Mouse (Mus musculus) stomach, postnatal 0 days (tissue): ENCODE data around the gene Hyal1. TPM values are rescaled to one million over a fixed set of nuclear protein-coding genes. Genes with fewer than 3 reads are reported as not detected.
"Not testable (repeated sequence)": the region's sequence is repeated elsewhere in the genome, so short reads cannot be mapped to it uniquely, and the experiment has no call there.

Experiments used
- ATAC-seq: fragments of 200-750 bp; cut with Nextera tagmentation; 2 replicates; pipeline ENCODE4 v1.8.0; 2017; ENCODE audit not compliant: low FRiP score, low TSS enrichment
- DNase-seq: peaks from one replicate; pipeline ENCODE4 v3.0.0-alpha.2; 2016; ENCODE audit warnings: low spot score
- H3K27ac ChIP-seq: fragments of 300-500 bp; sonication (generic); replicated peaks from 2 replicates; pipeline ENCODE4 v1.5.1; 2014; ENCODE audit warnings: mild to moderate bottlenecking, control low read depth
- H3K27me3 ChIP-seq: fragments of 300-500 bp; sonication (generic); 2 replicates; pipeline ENCODE4 v1.6.1; 2014; ENCODE audit warnings: low read length; ENCODE audit not compliant: control insufficient read depth, insufficient read depth
- H3K36me3 ChIP-seq: fragments of 300-500 bp; sonication (generic); 2 replicates; pipeline ENCODE4 v1.6.1; 2014; ENCODE audit warnings: low read length, mixed read lengths; ENCODE audit not compliant: control insufficient read depth, insufficient read depth
- H3K4me1 ChIP-seq: fragments of 300-500 bp; sonication (generic); replicated peaks from 2 replicates; pipeline ENCODE4 v1.6.1; 2014; ENCODE audit warnings: antibody characterized with exemption; ENCODE audit not compliant: control insufficient read depth, insufficient read depth
- H3K4me2 ChIP-seq: fragments of 300-500 bp; sonication (generic); replicated peaks from 2 replicates; pipeline ENCODE4 v1.6.1; 2014; ENCODE audit warnings: low read depth, mild to moderate bottlenecking, control low read depth, moderate library complexity
- H3K4me3 ChIP-seq: fragments of 300-500 bp; sonication (generic); 2 replicates; pipeline ENCODE4 v1.5.1; 2014; ENCODE audit warnings: low read depth, low read length, control low read depth
- H3K9ac ChIP-seq: fragments of 300-500 bp; sonication (generic); 2 replicates; pipeline ENCODE4 v1.6.1; 2014; ENCODE audit warnings: mild to moderate bottlenecking, low read length, control low read depth, mixed read lengths
- H3K9me3 ChIP-seq: fragments of 300-500 bp; sonication (generic); 2 replicates; pipeline ENCODE4 v1.6.1; 2016; ENCODE audit warnings: low read length; ENCODE audit not compliant: control insufficient read depth
- CTCF ChIP-seq: IDR thresholded peaks from 2 replicates; pipeline ENCODE4 v1.5.1; 2016; ENCODE audit warnings: antibody characterized with exemption, low read depth, mild to moderate bottlenecking, moderate library complexity
- EP300 ChIP-seq: optimal IDR thresholded peaks from 2 replicates; pipeline ENCODE3; 2016; ENCODE audit warnings: antibody characterized with exemption
- WGBS: fragments of 180-500 bp; shearing (Covaris S2); extraction: QIAGEN DNeasy Blood & Tissue Kit; methylation state at CpG from one replicate; pipeline ENCODE4 v1.1.7; 2014; 5-methylcytosine and 5-hydroxymethylcytosine counted together
- polyA plus RNA-seq: library from polyadenylated mRNA; unstranded; fragments of >200 nt; fragmentation: Nextera tagmentation; extraction: Ambion mirVana; gene quantifications from 2 replicates; pipeline ENCODE4 v1.2.1, GENCODE M21; 2015

Gene Hyal1
- polyA plus RNA-seq, 1 experiment from 2014 or later = 7.2 TPM

DNA sequence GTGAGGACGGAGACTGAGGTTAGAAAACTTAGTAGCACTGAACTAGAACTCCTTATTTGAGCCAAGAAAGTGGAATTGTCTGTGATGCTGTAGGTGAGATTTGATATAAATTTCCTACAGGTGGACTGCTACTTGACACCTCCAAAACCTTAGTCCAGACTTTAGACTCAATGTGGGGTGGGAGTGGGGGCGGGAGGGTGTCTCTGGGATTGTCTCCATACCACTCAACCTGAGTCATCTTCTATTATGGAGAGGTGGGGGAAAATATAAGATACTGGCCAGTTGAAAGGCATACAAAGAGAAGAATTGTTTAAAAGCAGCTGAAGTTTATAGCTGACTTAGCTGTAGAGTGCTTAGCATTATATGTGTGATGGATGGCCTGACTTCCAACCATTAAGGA lies 21.0 kb upstream of the Hyal1 start:
- Histone ChIP-seq H3K27me3 (no peaks in the 10 kb centered on the region), H3K36me3 (peaks cover 25% of the 10 kb centered on the region), H3K27ac (peak overlapping the region; percentile 97), H3K4me2 (peak overlapping the region; percentile 83), H3K4me1 (peaks cover 21% of the 10 kb centered on the region), H3K9ac (peak overlapping the region; percentile 85), H3K9me3 (no peaks in the 10 kb centered on the region), H3K4me3 (peak overlapping the region; percentile 69)
- ATAC-seq = no peak
- 25% methylated on average over 2 of the region's 2 CpGs for WGBS
- no peak for TF ChIP-seq CTCF
- no peak for DNase-seq

DNA sequence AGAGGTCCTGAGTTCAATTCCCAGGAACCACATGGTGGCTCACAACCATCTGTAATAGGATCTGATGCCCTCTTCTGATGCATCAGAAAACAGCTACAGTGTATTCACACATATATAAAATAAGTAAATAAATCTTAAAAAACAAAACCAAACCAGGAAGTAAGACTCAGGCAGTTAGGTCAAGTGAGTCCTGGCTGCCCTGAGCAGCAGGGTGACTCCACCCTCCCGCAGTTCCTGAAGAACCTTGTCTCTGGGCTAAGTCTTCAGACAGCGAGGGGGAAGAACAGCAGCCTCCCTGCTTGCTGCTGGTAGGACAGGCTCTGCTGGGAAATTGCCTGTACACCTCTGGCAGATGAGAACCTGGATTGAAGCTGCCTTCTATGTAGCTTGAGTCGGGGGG lies 20.4 kb upstream of the Hyal1 start:
- no peak for TF ChIP-seq EP300
- TF ChIP-seq CTCF = no peak
- Histone ChIP-seq H3K4me3 (peak overlapping the region; percentile 69), H3K9ac (peak overlapping the region; percentile 31; the same call in 1 of the 2 replicates), H3K27me3 (no peaks in the 10 kb centered on the region), H3K9me3 (no peaks in the 10 kb centered on the region), H3K27ac (peak overlapping the region; percentile 97), H3K4me1 (peaks cover 17% of the 10 kb centered on the region), H3K4me2 (peak overlapping the region; percentile 83), H3K36me3 (peaks cover 28% of the 10 kb centered on the region)
- 56% methylated on average over 3 of the region's 3 CpGs for WGBS
- DNase-seq (no peak), ATAC-seq (no peak)

DNA sequence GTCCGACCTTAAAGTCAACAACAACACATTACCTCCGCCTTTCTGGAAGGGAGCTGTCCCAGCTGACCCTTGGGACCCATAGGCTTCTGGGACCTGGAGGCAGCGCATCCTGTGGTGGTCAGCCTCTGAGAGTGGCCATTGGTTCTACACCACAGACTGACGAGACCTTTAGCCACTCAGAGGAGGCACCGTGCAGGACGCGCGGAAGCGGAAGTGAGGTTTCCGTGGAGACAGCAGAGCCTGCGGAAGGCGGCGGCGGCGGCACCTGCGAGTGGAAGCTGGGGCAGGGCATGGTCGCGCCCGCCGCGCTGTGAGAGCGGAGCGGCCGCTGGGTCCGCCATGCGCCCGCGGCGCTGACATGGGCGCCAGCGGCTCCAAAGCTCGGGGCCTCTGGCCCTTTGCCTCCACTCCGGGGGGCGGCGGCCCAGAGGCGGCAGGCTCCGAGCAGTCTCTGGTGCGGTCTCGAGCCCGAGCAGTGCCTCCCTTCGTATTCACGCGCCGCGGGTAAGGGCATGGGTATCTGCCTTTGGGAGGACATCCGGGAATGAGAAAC lies 13.6 kb upstream of the Hyal1 start, which contains the start of gene Tusc2:
TSS of gene Tusc2 (plus strand) at position 227 of the 553 bp plus-strand sequence.
- peak within 1 kb of the TSS; percentile 86 for H3K4me2 ChIP-seq
- peak within 1 kb of the TSS; percentile 84 for H3K27ac ChIP-seq
- DNase-seq (peak; percentile 96), ATAC-seq (peak; percentile 94)
- H3K9me3 ChIP-seq = no peaks in the 10 kb centered on the region
- no peak for TF ChIP-seq EP300
- no peak for TF ChIP-seq CTCF
- H3K4me1 ChIP-seq = peaks cover 6% of the 10 kb centered on the region; the same call in 1 of the 2 replicates
- 1% methylated on average over 46 of the region's 46 CpGs for WGBS
- H3K4me3 ChIP-seq = peak within 1 kb of the TSS; percentile 79
- peaks cover 26% of the 10 kb centered on the region for H3K36me3 ChIP-seq
- H3K27me3 ChIP-seq = no peaks in the 10 kb centered on the region
- peak within 1 kb of the TSS; percentile 82 for H3K9ac ChIP-seq

DNA sequence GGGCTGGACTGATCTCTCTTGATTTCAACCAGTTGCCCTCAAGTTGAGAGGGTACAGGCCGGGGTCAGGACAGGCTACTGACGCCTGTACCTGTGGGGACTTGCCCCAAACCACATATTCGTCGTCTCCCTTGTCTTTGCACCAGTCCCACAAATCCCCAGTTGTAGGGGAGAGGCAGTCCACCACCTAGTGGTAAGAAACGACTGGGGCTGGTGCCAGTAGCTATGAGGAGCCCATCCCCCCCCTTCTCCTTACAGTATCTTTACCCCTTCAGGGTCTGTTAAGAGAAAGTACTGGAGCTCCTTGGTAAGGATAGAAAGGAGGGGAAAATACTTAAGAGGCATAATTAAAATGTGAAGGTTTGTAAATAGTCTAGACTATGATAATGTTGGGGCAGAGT lies 11.2 kb upstream of the Hyal1 start:
- H3K36me3 ChIP-seq = peaks cover 10% of the 10 kb centered on the region
- not testable (repeated sequence) for H3K9ac ChIP-seq, ATAC-seq, DNase-seq, H3K4me2 ChIP-seq, H3K4me3 ChIP-seq, H3K27me3 ChIP-seq, H3K9me3 ChIP-seq
- peak; percentile 60 for TF ChIP-seq CTCF
- peak overlapping the region; percentile 71 for H3K27ac ChIP-seq
- peaks cover 14% of the 10 kb centered on the region for H3K4me1 ChIP-seq
- 32% methylated on average over 5 of the region's 5 CpGs for WGBS

DNA sequence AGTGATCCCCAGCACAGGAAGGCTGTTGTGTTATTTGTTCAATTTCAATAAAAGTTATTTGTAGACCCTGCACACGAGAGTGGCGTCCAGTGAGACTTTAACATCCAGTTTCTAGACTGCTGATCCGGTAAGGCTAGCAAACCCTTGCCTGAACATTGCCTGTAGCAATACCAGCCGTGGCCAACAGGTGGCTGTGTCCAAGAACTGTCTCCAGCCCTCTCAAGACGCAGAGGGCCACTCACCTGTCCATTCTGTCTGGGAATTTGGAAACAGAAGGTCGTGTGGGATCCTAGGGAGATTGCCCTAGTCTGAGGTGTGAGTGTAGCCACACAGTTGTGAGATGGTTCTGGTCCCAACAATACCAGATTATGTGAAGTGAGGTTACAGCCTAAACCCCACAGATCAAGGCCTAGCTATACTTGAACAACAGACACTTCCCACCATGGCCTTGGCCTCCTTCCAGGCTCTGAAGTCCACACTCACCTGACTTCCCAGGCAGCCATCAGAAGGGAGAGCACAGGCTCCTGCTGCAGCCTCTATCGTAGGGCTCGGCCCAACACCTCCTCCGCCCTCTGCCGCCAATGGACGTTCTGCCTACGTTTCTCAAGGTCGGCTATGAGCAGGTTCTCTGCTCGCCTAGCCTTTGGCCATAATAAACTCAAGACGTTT lies 10.6 kb upstream of the Hyal1 start:
- Histone ChIP-seq H3K4me2 (no peak overlapping the region), H3K36me3 (peaks cover 10% of the 10 kb centered on the region), H3K9ac (no peak overlapping the region), H3K9me3 (no peaks in the 10 kb centered on the region), H3K4me1 (peaks cover 17% of the 10 kb centered on the region), H3K4me3 (no peak overlapping the region), H3K27me3 (no peaks in the 10 kb centered on the region), H3K27ac (peak overlapping the region; percentile 86)
- ATAC-seq (no peak), DNase-seq (peak; percentile 90)
- 42% methylated on average over 15 of the region's 15 CpGs for WGBS
- TF ChIP-seq EP300 (no peak), CTCF (peak; percentile 88)

DNA sequence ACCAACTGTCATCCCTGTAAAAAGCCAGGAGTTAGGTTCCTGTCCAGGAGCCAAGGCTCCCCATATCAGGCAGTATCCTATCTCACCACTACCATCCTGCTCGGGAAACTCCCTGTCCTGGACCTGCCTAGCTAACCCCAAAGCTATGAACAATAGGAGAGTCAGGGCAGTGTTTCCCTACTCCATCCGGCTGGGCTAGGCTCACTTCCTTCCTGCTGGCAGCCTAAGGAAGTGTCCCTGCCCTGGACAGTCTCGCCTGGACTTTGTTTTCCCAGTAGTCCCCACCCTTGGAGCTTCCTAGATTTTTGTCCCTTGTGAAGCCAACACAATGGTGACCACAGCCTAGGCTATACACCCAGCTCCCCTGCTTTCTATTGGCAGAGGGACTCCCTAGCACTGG lies 9.9 kb upstream of the Hyal1 start:
- 48% methylated on average over 3 of the region's 3 CpGs for WGBS
- no peak overlapping the region for H3K9ac ChIP-seq
- peak; percentile 27 for TF ChIP-seq CTCF
- no peak for TF ChIP-seq EP300
- H3K36me3 ChIP-seq = peaks cover 4% of the 10 kb centered on the region; the same call in 1 of the 2 replicates
- peaks cover 17% of the 10 kb centered on the region for H3K4me1 ChIP-seq
- no peak for DNase-seq
- no peak overlapping the region for H3K4me2 ChIP-seq
- H3K27ac ChIP-seq = peak overlapping the region; percentile 86
- H3K4me3 ChIP-seq = no peak overlapping the region
- peak; percentile 11 for ATAC-seq
- H3K27me3 ChIP-seq = no peaks in the 10 kb centered on the region
- H3K9me3 ChIP-seq = no peaks in the 10 kb centered on the region
